Mouse (Mus musculus) cortical plate, adult 2 months (tissue): ENCODE data around the gene Spaca9. TPM values are rescaled to one million over a fixed set of nuclear protein-coding genes. Genes with fewer than 3 reads are reported as not detected.
A peak's percentile ranks its signal among the peaks of the same experiment; 100 is the strongest.

Experiments
- H3K27ac ChIP-seq: fragments of 200-500 bp; 2 replicates; pipeline ENCODE4 v1.5.1; 2012; ENCODE audit warnings: low read length, control low read depth, inconsistent platforms; ENCODE audit not compliant: insufficient read depth
- H3K4me1 ChIP-seq: fragments of 200-500 bp; 2 replicates; pipeline ENCODE4 v1.6.1; 2011; ENCODE audit warnings: low read length; ENCODE audit not compliant: control insufficient read depth, insufficient read depth
- H3K4me3 ChIP-seq: fragments of 200-500 bp; 2 replicates; pipeline ENCODE4 v1.5.1; 2011; ENCODE audit warnings: mild to moderate bottlenecking, low read length, control low read depth; ENCODE audit not compliant: insufficient read depth
- CTCF ChIP-seq: fragments of 200-500 bp; IDR thresholded peaks from 2 replicates; pipeline ENCODE4 v1.5.1; 2011; ENCODE audit warnings: mild to moderate bottlenecking, control low read depth, low read length; ENCODE audit not compliant: insufficient read depth; ENCODE audit errors: extremely low read depth
- POLR2A ChIP-seq: fragments of 200-500 bp; IDR thresholded peaks from 2 replicates; pipeline ENCODE4 v1.6.1; 2011; ENCODE audit warnings: mild to moderate bottlenecking, low read length, control low read depth; ENCODE audit not compliant: insufficient read depth; ENCODE audit errors: extremely low read depth
- polyA plus RNA-seq: library from polyadenylated mRNA; depleted of rRNA; stranded (reverse); fragments of >200 nt; gene quantifications from 2 replicates; pipeline ENCODE4 v1.2.3, GENCODE M21; 2012

The Spaca9 gene
- polyA plus RNA-seq, 1 experiment = 0.29 TPM

- no peak for TF ChIP-seq CTCF
- TF ChIP-seq POLR2A = no peak
- no peak overlapping the region for H3K27ac ChIP-seq
- H3K4me1 ChIP-seq = no peaks in the 10 kb centered on the region
- no peak overlapping the region for H3K4me3 ChIP-seq
Observed at GRCm38 (mm10) chr2:28722419-28722818, 22.9 kb upstream of the Spaca9 start.

- Histone ChIP-seq H3K4me1 (no peaks in the 10 kb centered on the region), H3K4me3 (no peak overlapping the region), H3K27ac (no peak overlapping the region)
- TF ChIP-seq POLR2A (no peak), CTCF (no peak)
Observed at GRCm38 (mm10) chr2:28713036-28713435, 13.5 kb upstream of the Spaca9 start.

GRCm38 (mm10) chr2:28706787-28707186, 7.3 kb upstream of the Spaca9 start:
- no peak overlapping the region for H3K4me3 ChIP-seq
- H3K27ac ChIP-seq = no peak overlapping the region
- no peaks in the 10 kb centered on the region for H3K4me1 ChIP-seq
- TF ChIP-seq CTCF (no peak), POLR2A (no peak)

- H3K27ac ChIP-seq = no peak overlapping the region
- no peak for TF ChIP-seq POLR2A
- H3K4me3 ChIP-seq = no peak overlapping the region
- no peaks in the 10 kb centered on the region for H3K4me1 ChIP-seq
Observed at GRCm38 (mm10) chr2:28706106-28706636, 6.6 kb upstream of the Spaca9 start.

GRCm38 (mm10) chr2:28701646-28702262, 2.2 kb upstream of the Spaca9 start:
- no peak overlapping the region for H3K27ac ChIP-seq
- no peak overlapping the region for H3K4me3 ChIP-seq
- TF ChIP-seq POLR2A (no peak), CTCF (no peak)
- no peaks in the 10 kb centered on the region for H3K4me1 ChIP-seq

- Histone ChIP-seq H3K4me1 (no peaks in the 10 kb centered on the region), H3K27ac (no peak overlapping the region), H3K4me3 (no peak overlapping the region)
- TF ChIP-seq POLR2A (no peak), CTCF (no peak)
Observed at GRCm38 (mm10) chr2:28698566-28698965, 961 bp downstream of the Spaca9 start.

GRCm38 (mm10) chr2:28692692-28693091, 6.8 kb downstream of the Spaca9 start:
- TF ChIP-seq CTCF (no peak), POLR2A (no peak)
- Histone ChIP-seq H3K4me3 (no peak overlapping the region), H3K4me1 (peaks cover 3% of the 10 kb centered on the region), H3K27ac (no peak overlapping the region)

GRCm38 (mm10) chr2:28688431-28688830, 11.1 kb downstream of the Spaca9 start:
- H3K4me1 ChIP-seq = peaks cover 5% of the 10 kb centered on the region
- H3K4me3 ChIP-seq = no peak overlapping the region
- TF ChIP-seq POLR2A (no peak), CTCF (peak; percentile 39)
- H3K27ac ChIP-seq = no peak overlapping the region

GRCm38 (mm10) chr2:28685895-28686294, 13.6 kb downstream of the Spaca9 start:
- Histone ChIP-seq H3K4me3 (no peak overlapping the region), H3K4me1 (peaks cover 9% of the 10 kb centered on the region), H3K27ac (no peak overlapping the region)
- no peak for TF ChIP-seq POLR2A
- no peak for TF ChIP-seq CTCF

GRCm38 (mm10) chr2:28681718-28682117, 17.8 kb downstream of the Spaca9 start:
- TF ChIP-seq POLR2A (no peak), CTCF (no peak)
- no peak overlapping the region for H3K27ac ChIP-seq

GRCm38 (mm10) chr2:28680710-28681109, 18.8 kb downstream of the Spaca9 start:
- peaks cover 8% of the 10 kb centered on the region for H3K4me1 ChIP-seq
- TF ChIP-seq CTCF (peak; percentile 34; the same call in 1 of the 2 replicates), POLR2A (no peak)
- H3K4me3 ChIP-seq = no peak overlapping the region
- H3K27ac ChIP-seq = no peak overlapping the region

More at GRCm38 (mm10) chr2:28681718-28682117, 17.8 kb downstream of the Spaca9 start:
- H3K4me1 ChIP-seq = peaks cover 9% of the 10 kb centered on the region
- no peak overlapping the region for H3K4me3 ChIP-seq

GRCm38 (mm10) chr2:28676005-28676404, 23.5 kb downstream of the Spaca9 start:
- Histone ChIP-seq H3K4me3 (no peak overlapping the region), H3K4me1 (peaks cover under 1% of the 10 kb centered on the region), H3K27ac (no peak overlapping the region)
- TF ChIP-seq POLR2A (no peak), CTCF (no peak)
